Mouse (Mus musculus): ENCODE measurements around the gene Ddx47. TPM values are rescaled to one million over a fixed set of nuclear protein-coding genes. Genes with fewer than 3 reads are reported as not detected.

Ddx47 gene
- polyA plus RNA-seq (2017; shearing (Covaris generic)) = 100 to 1,000 TPM; 167 to 189 TPM

DNA sequence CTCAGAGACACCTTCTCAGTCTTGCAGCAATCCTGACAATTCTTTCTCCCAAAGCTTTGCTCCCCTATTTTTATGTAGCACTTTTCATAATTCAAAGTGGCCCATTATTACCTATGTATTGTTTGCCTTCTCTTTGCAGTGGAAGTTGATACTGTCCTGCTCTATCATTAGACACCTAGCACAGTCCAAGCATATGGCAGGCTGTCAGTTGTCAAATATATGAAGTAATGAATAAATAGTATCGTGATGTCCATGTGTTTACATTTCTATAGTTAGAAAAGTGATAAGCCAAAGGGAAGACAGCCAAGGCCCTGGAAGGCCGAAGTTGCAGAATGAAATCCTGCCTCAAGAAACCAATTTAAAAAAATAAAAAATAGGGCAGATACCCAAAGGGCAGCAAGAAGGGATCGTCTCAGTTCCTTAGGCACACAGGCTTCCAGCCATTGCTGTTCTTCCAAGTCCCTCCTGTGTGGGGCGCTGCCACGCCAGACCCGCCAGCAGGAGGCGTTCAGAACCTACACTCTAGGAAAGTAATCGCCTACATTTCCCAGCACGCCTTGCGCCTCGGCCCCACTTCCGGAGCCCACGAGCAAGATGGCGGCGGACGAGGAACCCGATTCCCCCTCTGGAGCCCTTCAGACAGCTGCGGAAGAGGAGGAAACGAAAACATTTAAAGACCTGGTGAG is at the start of gene Ddx47:
Gene Ddx47, plus strand, starts transcription at position 565 of the 686 bp plus-strand sequence.
- ATAC-seq = peak; percentile 100

DNA sequence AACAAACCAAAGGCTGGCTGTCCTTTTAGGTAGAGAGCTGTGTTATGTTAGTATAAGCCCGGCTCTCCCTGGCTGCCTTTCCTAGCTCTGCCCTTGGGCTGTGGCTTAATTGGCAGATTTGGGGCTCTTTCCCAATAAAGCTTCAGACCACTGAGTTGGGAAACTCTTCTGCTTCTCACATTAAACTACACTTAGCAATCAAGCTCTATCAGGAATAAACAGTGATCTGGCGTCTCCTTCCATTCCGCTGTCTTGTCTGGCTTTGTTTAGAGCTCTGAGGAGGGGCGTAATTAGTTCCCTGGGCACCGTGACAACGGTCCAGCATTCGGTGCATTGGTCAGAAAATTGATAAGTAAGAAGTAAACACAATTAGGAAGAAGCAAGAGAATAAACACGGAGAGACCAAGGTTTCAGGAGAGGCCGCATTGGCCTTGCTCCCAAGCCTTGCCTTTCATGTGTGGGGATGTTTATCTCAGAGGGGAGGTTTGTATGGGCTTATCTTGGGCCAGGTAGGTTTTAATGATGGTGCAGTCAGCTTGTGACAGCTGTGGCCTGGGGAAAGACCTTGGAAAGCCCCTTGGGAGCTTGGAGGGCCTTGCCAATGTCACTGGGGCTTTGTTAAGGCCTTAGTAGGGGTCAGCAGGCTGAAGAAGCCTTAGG is 49.4 kb upstream of the Ddx47 start:
- no peak for ATAC-seq

DNA sequence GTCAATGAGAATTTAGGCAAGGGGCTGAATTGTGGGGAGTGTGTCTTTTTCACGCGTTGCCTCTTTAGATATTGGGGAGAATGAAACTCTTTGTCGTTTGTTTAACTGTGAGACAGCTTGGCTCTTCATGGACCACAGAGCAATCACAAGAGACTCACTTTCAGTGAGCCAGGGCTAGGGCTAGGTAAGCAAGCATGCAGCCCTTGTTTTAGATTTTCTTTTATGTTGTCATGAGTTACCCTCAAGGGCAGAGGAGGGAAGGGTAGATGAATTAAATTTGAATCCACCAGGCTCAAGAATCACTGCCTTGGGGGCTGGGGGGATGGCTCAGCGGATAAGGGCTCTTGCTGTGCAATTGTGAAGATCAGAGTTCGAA is 48.9 kb upstream of the Ddx47 start:
- ATAC-seq = no peak

DNA sequence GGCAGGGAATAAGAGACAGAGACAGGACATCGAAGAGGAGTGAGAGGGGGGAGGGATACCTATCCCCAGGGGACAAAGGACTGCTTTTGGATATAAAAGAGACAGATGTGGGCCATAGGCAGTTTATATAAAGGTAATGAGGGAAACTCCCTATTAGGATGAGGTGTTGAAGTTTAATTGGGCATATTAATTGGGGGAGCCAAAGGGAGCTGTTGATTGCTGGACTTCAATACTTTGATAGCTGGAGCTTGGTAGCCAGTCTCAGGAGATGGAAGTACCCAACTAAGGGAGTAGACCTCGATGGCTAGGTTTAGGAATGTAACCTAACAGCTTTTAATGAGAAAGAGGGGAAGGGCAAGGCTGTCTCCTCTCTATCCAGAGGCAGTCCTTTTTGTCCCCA is 47.5 kb upstream of the Ddx47 start:
- no peak for ATAC-seq

DNA sequence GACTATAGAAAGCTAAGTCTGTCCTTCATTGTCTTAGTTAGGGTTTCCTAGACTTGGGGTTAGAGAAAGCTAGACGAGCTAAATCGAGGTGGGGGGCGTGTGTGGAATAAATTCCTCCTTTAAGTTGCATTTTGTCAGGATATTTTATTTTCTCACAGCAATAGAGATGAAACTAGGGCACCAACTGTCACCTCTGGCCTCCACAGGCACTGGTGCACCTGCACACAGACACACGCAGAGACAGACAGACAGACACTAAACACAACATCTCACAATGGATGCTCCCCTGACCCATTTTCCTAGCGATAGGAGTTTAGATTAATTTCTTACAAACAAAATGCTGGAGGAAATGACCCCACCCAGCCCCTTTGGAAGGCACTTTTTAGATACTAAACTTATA is 44.7 kb upstream of the Ddx47 start:
- ATAC-seq = no peak

DNA sequence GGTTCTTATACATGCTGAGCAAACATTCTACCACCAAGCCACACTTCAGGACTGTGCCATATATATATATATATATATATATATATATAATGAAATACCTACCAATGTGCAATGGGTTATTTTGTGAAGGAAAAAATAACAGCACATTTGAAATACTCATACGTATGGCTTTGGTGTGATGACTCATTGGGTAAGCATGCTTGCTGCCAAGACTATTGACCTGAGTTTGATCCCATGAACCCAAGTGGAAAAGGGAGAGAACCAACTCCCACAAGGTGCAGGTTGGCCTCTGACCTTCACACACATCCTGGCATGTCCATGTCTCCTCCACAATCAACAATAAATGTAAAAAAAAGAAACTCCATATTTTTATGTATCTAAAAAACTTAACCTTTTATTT is 43.1 kb upstream of the Ddx47 start:
- no peak for ATAC-seq

DNA sequence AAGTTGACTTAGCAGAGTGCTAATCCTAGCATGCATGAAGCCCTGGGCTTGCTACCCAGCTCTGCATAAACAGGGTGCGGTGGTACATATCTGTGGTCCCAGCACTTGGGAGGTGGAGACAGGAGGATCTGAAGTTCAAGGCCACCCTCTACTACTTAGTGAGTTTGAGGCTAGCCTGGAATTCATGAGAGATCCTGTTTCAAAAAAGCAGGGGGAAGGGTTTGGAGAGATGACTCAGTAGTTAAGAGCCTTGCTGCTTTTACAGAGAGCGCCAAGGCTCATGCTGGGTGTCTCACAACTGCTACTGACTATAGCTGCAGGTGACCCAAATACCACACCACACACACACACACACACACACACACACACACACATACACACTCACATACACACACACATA is 41.9 kb upstream of the Ddx47 start:
- no peak for ATAC-seq

DNA sequence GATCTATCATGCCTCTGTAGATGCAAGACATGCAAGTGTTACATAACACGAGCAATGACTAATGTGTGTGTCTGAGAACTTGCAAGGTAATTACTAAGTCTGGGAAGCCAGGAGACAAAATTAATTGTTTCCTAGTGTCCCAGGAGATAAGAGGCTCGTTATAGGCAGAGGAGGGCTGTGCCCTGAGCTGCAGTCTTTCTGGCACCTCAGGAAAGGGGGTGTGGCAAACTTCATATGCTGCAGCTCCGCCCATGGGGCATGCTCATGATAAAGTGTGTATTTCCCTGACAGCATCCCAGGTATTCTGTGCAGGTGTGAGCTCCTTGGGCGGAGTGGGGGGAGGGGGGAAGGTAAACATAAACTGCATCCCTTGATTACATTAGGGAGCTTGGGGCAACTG is 39.3 kb upstream of the Ddx47 start:
- ATAC-seq = no peak

DNA sequence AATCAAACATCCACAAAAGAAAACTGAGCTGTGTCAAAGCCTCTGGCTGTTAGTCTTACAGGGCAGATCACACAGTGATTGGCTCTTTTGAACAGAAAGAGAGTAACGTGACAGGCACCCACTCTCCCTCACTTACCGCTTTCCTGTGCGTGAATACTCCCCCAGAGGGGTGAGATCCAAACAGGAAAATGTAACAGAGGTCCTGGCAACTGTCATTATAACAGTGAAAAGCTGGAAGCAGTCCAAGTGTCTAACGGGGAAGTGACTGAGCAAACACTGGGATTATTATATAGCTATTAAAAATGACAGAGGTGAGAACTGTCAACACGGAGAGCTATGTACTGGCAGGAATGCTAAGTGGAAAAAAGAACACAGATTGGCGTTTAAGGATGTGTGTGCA is 34.8 kb upstream of the Ddx47 start:
- no peak for ATAC-seq

DNA sequence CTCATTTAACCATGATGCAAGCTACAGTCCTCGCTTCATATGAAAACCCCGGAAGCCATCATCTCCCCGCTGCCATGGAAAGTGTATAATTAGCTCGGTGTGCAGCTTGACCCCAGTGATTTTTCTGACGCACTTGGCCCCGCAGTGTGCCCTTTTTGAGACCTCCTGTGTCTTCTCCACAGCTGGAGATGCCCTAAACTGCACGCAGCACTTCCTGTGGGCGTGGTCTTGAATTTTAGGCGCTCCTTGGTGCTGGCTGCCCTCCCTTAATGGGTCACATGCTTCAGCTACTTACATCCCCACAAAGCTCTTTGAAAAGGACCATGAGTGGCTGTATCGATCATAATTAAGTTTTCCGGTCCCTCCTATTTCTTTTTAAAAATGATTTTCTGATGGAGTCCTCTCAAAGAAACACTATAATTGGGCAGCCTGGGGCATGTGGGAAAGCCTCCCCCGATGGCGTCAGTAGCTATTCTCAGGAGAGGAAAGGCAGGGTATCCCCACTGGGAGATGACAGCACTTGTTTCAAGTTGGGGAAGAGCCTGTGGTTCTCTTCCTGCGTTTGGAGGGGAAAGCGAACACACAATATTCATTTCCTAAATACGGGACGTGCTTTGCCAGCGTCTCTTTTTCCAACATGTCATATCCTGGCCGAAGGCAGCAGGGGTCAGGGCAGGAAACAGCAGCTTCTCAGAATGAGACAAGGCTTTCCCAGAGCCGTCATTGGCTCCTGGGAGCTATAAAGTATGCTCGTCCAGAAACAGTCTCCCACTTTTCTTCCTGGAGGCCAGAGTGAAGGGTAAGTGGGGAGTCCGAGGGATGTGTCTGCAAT is 30.0 kb upstream of the Ddx47 start, which contains the start of gene Apold1:
Gene Apold1, plus strand, starts transcription at position 488 of the 832 bp plus-strand sequence.
- peak; percentile 83 for ATAC-seq

DNA sequence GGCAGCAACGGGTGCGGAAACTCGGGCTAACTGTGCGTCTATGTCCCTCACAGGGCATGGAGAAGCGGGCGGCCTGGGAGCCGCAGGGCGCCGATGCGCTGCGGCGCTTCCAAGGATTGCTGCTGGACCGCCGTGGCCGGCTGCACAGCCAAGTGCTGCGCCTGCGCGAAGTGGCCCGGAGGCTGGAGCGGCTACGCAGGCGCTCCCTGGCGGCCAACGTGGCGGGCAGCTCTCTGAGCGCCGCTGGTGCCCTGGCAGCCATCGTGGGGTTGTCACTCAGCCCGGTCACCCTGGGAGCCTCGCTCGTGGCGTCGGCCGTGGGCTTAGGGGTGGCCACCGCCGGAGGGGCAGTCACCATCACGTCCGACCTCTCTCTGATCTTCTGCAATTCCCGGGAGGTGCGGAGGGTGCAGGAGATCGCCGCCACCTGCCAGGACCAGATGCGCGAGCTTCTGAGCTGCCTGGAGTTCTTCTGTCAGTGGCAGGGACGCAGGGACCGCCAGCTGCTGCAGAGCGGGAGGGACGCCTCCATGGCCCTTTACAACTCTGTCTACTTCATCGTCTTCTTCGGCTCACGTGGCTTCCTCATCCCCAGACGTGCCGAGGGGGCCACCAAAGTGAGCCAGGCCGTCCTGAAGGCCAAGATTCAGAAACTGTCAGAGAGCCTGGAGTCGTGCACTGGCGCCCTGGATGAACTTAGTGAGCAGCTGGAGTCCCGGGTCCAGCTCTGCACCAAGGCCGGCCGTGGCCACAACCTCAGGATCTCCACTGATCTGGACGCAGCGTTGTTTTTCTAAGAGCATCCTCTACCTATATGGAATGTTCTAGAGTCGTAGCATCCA is 27.7 kb upstream of the Ddx47 start:
- peak; percentile 67 for ATAC-seq

DNA sequence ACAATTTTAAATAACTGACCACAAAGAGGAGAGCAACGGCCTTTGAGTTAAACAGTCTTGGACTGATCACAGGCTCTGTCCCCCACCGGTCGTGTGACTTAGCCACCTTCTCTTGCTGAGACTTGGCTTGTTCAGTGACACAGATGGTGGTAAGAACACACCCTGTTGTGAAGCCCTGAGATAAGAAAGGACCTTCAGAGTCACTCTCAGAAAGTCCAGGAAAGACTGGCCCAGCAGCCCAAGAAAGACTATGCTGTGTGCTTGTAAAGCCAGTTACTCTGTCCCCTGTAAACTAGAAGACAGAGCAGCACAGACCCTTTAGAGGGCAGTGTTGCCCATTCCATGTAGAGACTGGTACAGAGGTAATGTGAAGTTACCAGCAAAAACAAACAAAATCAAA is 26.7 kb upstream of the Ddx47 start:
- no peak for ATAC-seq

DNA sequence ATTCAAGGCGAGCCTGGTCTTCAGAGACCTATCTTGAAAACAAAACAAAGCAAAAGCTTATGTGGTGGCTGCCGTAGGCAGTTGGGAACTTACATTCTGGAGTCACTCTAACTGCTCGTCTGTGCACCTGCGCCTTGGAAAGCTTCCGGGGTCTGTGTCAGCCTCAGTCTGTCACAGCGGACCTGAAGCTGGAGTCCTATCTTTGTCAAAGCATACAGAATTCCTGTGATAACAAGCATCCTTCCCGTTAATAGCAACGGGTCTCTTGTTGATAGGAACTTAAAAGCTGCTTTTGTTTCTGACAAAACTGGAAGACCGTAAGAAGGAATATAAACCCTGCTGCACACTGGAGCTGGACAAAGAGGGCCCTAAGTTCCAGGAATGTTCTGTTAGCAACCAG is 23.0 kb upstream of the Ddx47 start:
- no peak for ATAC-seq

DNA sequence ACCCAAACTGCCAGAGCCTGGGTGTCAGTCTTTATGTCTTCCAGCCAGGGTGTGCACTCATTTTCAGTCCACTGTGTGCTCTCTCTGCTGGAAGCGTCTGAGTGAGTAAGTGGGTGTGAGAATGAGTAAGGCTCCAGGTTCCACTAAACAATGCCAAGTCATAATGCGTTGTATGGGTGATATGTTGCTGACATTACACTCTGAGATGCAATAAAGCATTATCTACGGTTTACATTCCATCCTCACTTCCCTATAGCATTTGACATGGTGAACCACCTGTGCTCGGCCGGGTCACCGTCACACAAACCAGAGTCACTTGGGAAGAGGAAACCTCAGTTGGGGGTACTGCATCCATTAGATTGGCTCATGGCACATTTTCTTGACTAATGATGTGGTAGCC is 20.7 kb upstream of the Ddx47 start:
- ATAC-seq = no peak

DNA sequence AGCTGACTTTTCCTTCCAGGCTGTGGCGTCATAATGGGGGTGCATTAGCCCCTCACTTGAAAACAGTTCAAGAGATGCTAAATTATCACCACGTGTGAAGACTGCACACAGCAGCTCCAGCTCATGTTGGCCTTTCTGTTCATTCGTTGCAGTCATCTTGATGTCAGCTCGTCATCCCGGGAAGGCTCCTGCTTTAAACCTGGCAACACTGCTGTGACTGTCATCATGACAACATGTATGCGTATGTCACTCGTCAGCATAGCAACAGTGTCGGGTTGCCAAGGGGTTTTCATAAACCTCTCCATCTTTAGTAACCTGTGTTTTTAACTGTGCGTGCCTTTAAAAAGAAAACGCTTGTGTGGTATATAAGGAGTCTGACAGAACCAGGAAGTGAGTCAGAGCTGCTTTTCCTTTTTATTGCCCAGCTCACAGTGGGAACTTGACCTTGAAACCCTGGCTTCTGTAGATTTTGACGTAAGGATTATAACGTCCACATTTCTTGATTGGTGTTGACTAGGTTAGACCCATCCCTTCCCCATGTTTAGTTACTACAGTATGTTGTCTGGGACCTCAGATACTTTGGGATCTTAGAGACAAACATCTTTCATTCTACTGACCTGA is 17.3 kb upstream of the Ddx47 start:
- ATAC-seq = no peak

DNA sequence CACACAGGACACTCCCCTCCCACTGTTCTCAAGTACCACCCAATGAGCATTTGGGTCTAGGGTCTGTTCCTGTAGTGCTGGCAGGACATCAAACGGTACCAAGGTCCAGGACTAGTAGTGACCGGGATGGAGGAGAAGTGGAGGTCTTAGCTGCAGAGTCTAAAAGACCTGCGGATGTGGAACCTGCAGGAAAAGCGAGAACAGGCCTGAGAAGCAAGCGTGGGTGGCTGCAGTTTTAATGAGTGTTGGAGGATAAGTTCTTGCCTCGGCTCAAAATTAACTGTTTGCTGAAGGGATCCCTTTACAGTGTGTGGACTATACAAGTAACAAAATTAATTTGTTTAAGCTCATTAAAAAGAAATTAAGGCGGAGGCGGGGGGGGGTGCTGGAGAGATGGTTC is 16.4 kb upstream of the Ddx47 start:
- ATAC-seq = no peak

DNA sequence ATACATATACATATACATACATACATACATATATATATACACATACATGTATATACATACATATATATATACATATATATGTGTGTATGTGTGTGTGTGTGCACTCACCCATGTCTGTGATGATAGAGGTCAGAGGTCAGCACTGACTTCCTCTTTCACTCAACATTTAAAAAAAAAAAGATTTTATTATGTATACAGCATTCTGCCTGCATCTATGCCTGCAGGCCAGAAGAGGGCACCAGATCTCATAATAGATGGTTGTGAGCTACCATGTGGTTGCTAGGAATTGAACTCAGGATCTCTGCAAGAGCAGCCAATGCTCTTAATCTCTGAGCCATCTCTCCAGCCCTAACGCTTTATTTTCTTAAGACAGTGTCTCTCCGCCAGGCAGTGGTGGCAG is 14.5 kb upstream of the Ddx47 start:
- ATAC-seq = peak; percentile 67

DNA sequence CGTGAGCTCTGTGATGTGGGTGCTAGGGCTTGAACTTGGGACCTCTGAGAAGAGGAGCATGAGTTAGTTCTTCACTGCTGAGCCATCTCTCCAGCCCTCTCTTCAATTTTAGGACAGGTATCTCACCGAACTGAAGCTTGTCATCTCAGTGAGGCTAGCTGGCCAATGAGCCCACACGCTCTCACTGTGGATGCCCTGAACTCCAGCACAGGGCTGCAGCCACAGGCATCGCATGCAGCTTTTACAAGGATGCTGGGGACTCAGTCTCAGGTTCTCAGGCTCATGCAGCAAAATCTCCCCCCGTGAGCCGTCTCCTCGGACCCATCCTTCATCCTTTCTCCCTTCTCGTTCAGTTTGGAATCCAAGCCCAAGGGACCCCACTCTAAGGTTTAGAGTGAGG is 13.3 kb upstream of the Ddx47 start:
- no peak for ATAC-seq

DNA sequence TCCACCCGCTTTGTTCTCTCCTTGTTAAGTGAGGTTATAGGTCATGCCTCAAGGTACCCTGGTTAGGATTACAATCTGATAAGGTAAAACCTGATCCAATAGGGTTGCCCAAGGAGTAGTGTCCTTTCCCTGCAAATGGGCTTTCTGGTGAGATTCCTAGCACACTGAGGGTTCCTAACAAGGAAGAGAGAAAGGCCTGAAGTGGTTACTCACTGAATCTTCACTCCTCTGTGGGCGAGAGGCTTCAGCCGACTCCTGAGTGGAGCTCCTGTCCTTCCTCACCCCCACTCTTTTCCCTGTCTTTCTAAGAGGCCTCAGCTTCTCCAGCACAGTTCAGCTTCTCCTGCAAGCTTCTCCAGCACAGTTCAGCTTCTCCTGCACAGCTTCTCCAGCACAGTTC is 12.6 kb upstream of the Ddx47 start:
- ATAC-seq = no peak

DNA sequence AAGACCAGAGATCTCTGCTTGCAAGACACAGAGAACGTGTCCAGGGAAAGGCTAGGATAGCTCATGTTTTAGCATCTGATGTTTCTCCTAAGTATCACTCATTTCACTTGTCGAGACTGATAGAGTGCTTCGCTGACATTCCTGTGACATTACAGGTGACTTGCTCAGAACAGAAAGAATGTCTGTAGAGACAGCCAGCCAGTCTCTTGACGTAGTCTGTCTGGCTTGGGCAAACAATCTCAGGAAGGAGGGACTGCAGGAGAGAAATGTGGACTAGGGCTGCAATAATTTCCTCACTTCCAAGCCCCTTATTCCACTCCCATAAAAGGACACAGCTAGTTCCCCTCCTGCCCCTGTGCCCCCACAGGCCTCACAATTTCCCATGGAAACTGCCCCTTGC is 11.1 kb upstream of the Ddx47 start:
- ATAC-seq = no peak

DNA sequence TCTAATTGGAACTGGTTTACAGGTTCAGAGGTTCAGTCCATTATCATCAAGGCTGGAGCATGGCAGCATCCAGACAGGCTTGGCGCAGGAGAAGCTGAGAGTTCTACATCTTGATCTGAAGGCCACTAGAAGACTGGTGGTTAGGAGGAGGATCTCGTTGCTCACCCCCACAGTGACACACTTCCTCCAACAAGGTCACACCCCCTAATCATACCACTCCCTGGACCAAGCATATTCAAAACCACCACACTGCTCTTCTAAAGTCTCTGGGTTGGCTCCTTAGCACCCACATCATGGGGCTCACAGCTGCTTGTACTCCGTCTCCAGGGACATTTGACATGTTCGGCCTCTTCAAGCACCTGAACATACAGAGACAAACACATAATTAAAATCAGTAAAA is 9.4 kb upstream of the Ddx47 start:
- no peak for ATAC-seq

DNA sequence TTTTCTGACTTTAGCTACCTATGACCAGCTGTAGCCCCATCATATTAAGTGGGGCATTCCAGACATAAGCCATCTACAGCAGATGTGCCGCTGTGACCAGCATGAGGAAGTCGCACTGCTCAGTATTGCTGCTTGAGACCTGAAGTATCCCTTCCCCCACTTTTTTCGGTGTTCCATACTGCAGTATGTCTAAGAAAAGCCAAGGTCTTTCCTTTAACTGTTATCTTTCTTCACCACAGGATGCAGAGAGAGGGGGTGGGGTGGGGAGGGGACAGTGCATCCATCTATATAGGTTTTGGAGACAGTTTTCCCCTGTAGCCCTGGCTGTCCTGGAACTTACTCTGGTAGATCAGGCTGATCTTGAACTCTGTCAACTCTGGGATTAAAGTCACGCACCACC is 5.0 kb upstream of the Ddx47 start:
- no peak for ATAC-seq

All from CD4-positive, CD25-positive, alpha-beta regulatory T cell, adult 4 months (primary cell).